Mouse (Mus musculus): Measurements from ENCODE around the gene Tjp2. TPM values are rescaled to one million over a fixed set of nuclear protein-coding genes. Genes with fewer than 3 reads are reported as not detected.

Tjp2 gene
- total and polyA plus RNA-seq, 3 experiments, result 9.0 to 17.8 (median 13.7) TPM

- no peak overlapping the region for H3K4me2 ChIP-seq (ENCODE audit: insufficient read depth, low read depth, poor library complexity, severe bottlenecking)
- no peak overlapping the region for H3K9ac ChIP-seq (ENCODE audit: insufficient read depth, low read depth)
- in situ Hi-C loops (cut with MboI; ENCODE audit: low pct_ligation_motif_present, low pct_unique_long_range_greater_than_20kb, low sequenced_read_pairs), result no loop called here
- H3K79me2 ChIP-seq (replicated peaks; ENCODE audit: control insufficient read depth, extremely low read depth, insufficient read depth, poor library complexity, severe bottlenecking), result no peaks in the 10 kb centered on the region
- H3K4me1 ChIP-seq (ENCODE audit: control insufficient read depth in 1 of 2, insufficient read depth in 2 of 2), result peaks cover 0 to 9% of the 10 kb centered on the region in 2 experiments; a peak in 2 of 4 replicates
- DNase-seq (ENCODE audit: extremely low read depth), result no peak
- H3K36me3 ChIP-seq (replicated peaks in 1 of 2; ENCODE audit: control insufficient read depth in 1 of 2, insufficient read depth in 1 of 2, low read length in 1 of 2), result peaks cover 5 to 51% of the 10 kb centered on the region in 2 experiments
- no peaks in the 10 kb centered on the region for H3K27me3 ChIP-seq (replicated peaks)
- no peaks in the 10 kb centered on the region for H3K9me3 ChIP-seq (replicated peaks; ENCODE audit: low read length)
- no peak overlapping the region for H3K4me3 ChIP-seq (replicated peaks in 1 of 3; ENCODE audit: low read depth in 2 of 3, low read length in 2 of 3, poor library complexity in 1 of 3)
- no peak overlapping the region for H3K27ac ChIP-seq (ENCODE audit: insufficient read depth, low read depth)
- no peak for TF ChIP-seq CHD1 (IDR thresholded peaks at IDR 0.05; ENCODE audit: low read depth, low read length)
- no peak for TF ChIP-seq USF2 (conservative IDR thresholded peaks at IDR 0.05; ENCODE audit: low read depth, low read length)
- no peak for TF ChIP-seq MAFK (IDR thresholded peaks at IDR 0.05; ENCODE audit: insufficient replicate concordance, low read length)
- no peak for TF ChIP-seq ZMIZ1 (IDR thresholded peaks at IDR 0.05; ENCODE audit: low read depth, low read length)
- dilution Hi-C loops (cut with MboI; ENCODE audit: extremely low pct_ligation_motif_present, extremely low pct_unique_long_range_greater_than_20kb, low sequenced_read_pairs), result no loop called here
Observed at GRCm38 (mm10) chr19:24102562-24103126, 122.2 kb downstream of the Tjp2 start.

DNA sequence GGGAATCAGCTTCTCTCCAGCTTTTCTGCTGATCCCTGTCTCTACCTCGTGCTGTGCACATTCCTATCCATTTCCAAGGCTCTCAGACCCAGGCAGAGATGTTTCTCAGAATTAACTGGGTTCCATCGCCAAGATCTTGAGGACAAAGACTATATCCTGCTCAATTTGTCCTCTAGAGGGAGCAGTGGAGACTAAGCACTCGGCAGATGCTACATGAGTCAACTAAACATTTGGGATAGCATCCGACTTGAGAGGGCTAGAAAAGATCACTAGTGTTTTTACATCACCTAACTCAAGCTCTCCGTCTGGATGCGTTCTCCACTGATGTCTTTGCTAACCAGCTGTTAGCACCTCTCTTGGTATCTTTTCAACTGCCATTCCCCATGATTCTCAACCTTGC, 123.6 kb downstream of the Tjp2 start:
- H3K27me3 ChIP-seq (replicated peaks), result no peaks in the 10 kb centered on the region
- TF ChIP-seq E2F4 (IDR thresholded peaks at IDR 0.05; ENCODE audit: insufficient replicate concordance, low read depth, low read length), result no peak
- TF ChIP-seq TCF12 (IDR thresholded peaks at IDR 0.05; ENCODE audit: low read depth, low read length), result no peak
- no peak for TF ChIP-seq NRF1 (IDR thresholded peaks at IDR 0.05; ENCODE audit: low read depth, low read length)
- TF ChIP-seq MAX (IDR thresholded peaks at IDR 0.05; ENCODE audit: low read length), result no peak
- TF ChIP-seq ZMIZ1 (IDR thresholded peaks at IDR 0.05; ENCODE audit: low read depth, low read length), result no peak
- TF ChIP-seq CTCF (conservative IDR thresholded peaks at IDR 0.05 in 1 of 2, IDR thresholded peaks at IDR 0.05 in 1 of 2; ENCODE audit: low read depth in 2 of 2, low read length in 2 of 2), result peak; percentile 58 to 63
- no peak for TF ChIP-seq UBTF (IDR thresholded peaks at IDR 0.05; ENCODE audit: low read depth, low read length)
- TF ChIP-seq USF1 (IDR thresholded peaks at IDR 0.05; ENCODE audit: low read depth, low read length), result no peak
- TF ChIP-seq CHD1 (IDR thresholded peaks at IDR 0.05; ENCODE audit: low read depth, low read length), result no peak
- TF ChIP-seq ELF1 (IDR thresholded peaks at IDR 0.05; ENCODE audit: low read depth, low read length), result no peak
- no peak for TF ChIP-seq KAT2A (IDR thresholded peaks at IDR 0.05; ENCODE audit: insufficient replicate concordance, low read length)
- no peak for TF ChIP-seq EP300 (IDR thresholded peaks at IDR 0.05; ENCODE audit: low read length)
- no peak for TF ChIP-seq ETS1 (conservative IDR thresholded peaks at IDR 0.05; ENCODE audit: low read depth, low read length)
- no peak for TF ChIP-seq CHD2 (IDR thresholded peaks at IDR 0.05; ENCODE audit: low read length)
- no peak for TF ChIP-seq SIN3A (IDR thresholded peaks at IDR 0.05; ENCODE audit: low read length)
- TF ChIP-seq POLR2A (IDR thresholded peaks at IDR 0.05; ENCODE audit: low read depth, low read length), result no peak
- peak; percentile 34 for TF ChIP-seq RAD21 (IDR thresholded peaks at IDR 0.05; ENCODE audit: low read depth, low read length)
- peak; percentile 49 for TF ChIP-seq SMC3 (IDR thresholded peaks at IDR 0.05; ENCODE audit: low read depth, low read length)
- TF ChIP-seq MYC (IDR thresholded peaks at IDR 0.05; ENCODE audit: low read depth, low read length), result no peak
- TF ChIP-seq ZC3H11A (IDR thresholded peaks at IDR 0.05; ENCODE audit: low read depth, low read length), result no peak
- TF ChIP-seq JUND (conservative IDR thresholded peaks at IDR 0.05; ENCODE audit: low read depth, low read length), result no peak
- no peak for TF ChIP-seq MEF2A (IDR thresholded peaks at IDR 0.05; ENCODE audit: borderline replicate concordance, low read depth, low read length)
- no peaks in the 10 kb centered on the region for H3K79me2 ChIP-seq (replicated peaks; ENCODE audit: control insufficient read depth, extremely low read depth, insufficient read depth, poor library complexity, severe bottlenecking)
- peaks cover 8 to 57% of the 10 kb centered on the region in 2 experiments for H3K36me3 ChIP-seq (replicated peaks in 1 of 2; ENCODE audit: control insufficient read depth in 1 of 2, insufficient read depth in 1 of 2, low read length in 1 of 2)
- H3K9me3 ChIP-seq (replicated peaks; ENCODE audit: low read length), result no peaks in the 10 kb centered on the region
- in situ Hi-C loops (cut with MboI; ENCODE audit: low pct_ligation_motif_present, low pct_unique_long_range_greater_than_20kb, low sequenced_read_pairs), result no loop called here
- no peak overlapping the region for H3K4me3 ChIP-seq (replicated peaks in 1 of 3; ENCODE audit: low read depth in 2 of 3, low read length in 2 of 3, poor library complexity in 1 of 3)
- H3K27ac ChIP-seq (ENCODE audit: insufficient read depth, low read depth), result no peak overlapping the region
- DNase-seq (ENCODE audit: extremely low read depth), result peak; percentile 38
- no peak overlapping the region for H3K4me2 ChIP-seq (ENCODE audit: insufficient read depth, low read depth, poor library complexity, severe bottlenecking)
- no peak overlapping the region for H3K9ac ChIP-seq (ENCODE audit: insufficient read depth, low read depth)
- dilution Hi-C loops (cut with MboI; ENCODE audit: extremely low pct_ligation_motif_present, extremely low pct_unique_long_range_greater_than_20kb, low sequenced_read_pairs), result no loop called here
- peaks cover 0 to 9% of the 10 kb centered on the region in 2 experiments; a peak in 2 of 4 replicates for H3K4me1 ChIP-seq (ENCODE audit: control insufficient read depth in 1 of 2, insufficient read depth in 2 of 2)
